ENCODE assay signal across 8 mouse cellular contexts in the genomic region with DNA sequence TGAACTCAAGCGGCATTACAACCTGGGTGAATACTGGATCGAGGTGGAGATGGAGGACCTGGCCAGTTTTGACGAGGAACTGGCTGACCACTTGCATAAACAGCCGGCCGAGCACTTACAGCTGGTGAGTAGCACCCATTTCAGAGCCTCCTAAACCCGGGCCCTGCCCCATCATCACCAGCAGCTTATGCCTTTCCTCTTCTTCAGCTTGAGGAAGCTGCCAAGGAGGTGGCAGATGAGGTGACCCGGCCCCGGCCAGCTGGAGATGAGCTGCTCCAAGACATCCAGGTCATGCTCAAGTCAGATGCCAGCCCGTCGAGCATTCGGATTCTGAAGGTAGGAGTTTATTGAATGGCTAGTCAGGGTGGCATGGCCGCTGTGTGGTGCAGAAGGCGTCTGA. TPM values are rescaled to one million over a fixed set of nuclear protein-coding genes. Genes with fewer than 3 reads are reported as not detected.
A peak's percentile ranks its signal among the peaks of the same experiment; 100 is the strongest.
DNase-seq lines count a peak whose midpoint lies in the region; TF ChIP-seq lines count a peak whose summit lies in the region.

No protein-coding gene starts in this region.

- peaks cover 21% of the 10 kb centered on the region for H3K4me1 ChIP-seq in limb, embryonic 10.5 days
- H3K4me1 ChIP-seq in olfactory bulb, adult 2 months (ENCODE audit: control insufficient read depth, insufficient read depth, low read length): peaks cover 8% of the 10 kb centered on the region

- no peak for TF ChIP-seq CTCF in olfactory bulb, adult 2 months (IDR thresholded peaks at IDR 0.05; ENCODE audit: insufficient read depth, low read depth, low read length)

- DNase-seq in cerebellum, adult 11-12 months: peak; percentile 33
- DNase-seq in cerebellum, adult 8-10 months: no peak
- DNase-seq in spleen, adult 12 weeks (ENCODE audit: low spot score): peak; percentile 12
- no peak for DNase-seq in spleen, postnatal 14 days (ENCODE audit: low spot score in 2 of 2)
- DNase-seq in limb, embryonic 10.5 days (ENCODE audit: low spot score): peak; percentile 40
- no peak for DNase-seq in embryo, embryonic 10.5 days (ENCODE audit: low spot score)
- no peak for DNase-seq in adrenal gland, postnatal 4 days (ENCODE audit: low spot score in 2 of 2)

- peak overlapping the region; percentile 97 for H3K27ac ChIP-seq in limb, embryonic 10.5 days
- H3K27ac ChIP-seq in olfactory bulb, adult 2 months (ENCODE audit: insufficient read depth, low read depth, low read length): no peak overlapping the region

- H3K27me3 ChIP-seq in limb, embryonic 10.5 days (ENCODE audit: low read depth, poor library complexity, severe bottlenecking): no peaks in the 10 kb centered on the region

- peaks cover 51% of the 10 kb centered on the region for H3K36me3 ChIP-seq in limb, embryonic 10.5 days

- peak overlapping the region; percentile 83 for H3K4me3 ChIP-seq in limb, embryonic 10.5 days
- H3K4me3 ChIP-seq in olfactory bulb, adult 2 months (ENCODE audit: insufficient read depth, low read depth, low read length): peak overlapping the region; percentile 70

- no peak for TF ChIP-seq POLR2A in olfactory bulb, adult 2 months (IDR thresholded peaks at IDR 0.05; ENCODE audit: insufficient read depth, low read depth, low read length)

- WGBS in limb, embryonic 10.5 days: 19% methylated on average over 13 of the region's 13 CpGs
- WGBS in olfactory bulb, adult 2 months: 15% methylated on average over 13 of the region's 13 CpGs

- H3K9me3 ChIP-seq in limb, embryonic 10.5 days (replicated peaks): no peaks in the 10 kb centered on the region

RNA-seq across cellular contexts. Expression of gene Mcm5, which starts 0.7 kb away (rescaled TPM):
- polyA plus RNA-seq in limb, embryonic 10.5 days (2016; fragmentation: Nextera tagmentation; extraction: Ambion mirVana): 364 and 378 TPM in 2 replicates
- polyA plus RNA-seq in olfactory bulb, adult 2 months (2012; ENCODE audit: insufficient read depth, insufficient read length, low replicate concordance, missing spikeins): not detected in 2 replicates
- total RNA-seq in adrenal gland, postnatal 4 days (2021): 10 to 100 TPM; 49.7 to 62.0 TPM

RNA-seq across cellular contexts. Expression of gene Hmox1, which starts 16.7 kb away (rescaled TPM):
- polyA plus RNA-seq in limb, embryonic 10.5 days (2016; fragmentation: Nextera tagmentation; extraction: Ambion mirVana): 18.5 and 22.9 TPM in 2 replicates
- not detected in 2 replicates for polyA plus RNA-seq in olfactory bulb, adult 2 months (2012; ENCODE audit: insufficient read depth, insufficient read length, low replicate concordance, missing spikeins)
- 10 to 100 TPM; 37.8 to 41.5 TPM for total RNA-seq in adrenal gland, postnatal 4 days (2021)

Comparison
In these comparisons a context has a peak if more than half of its experiments do, and no peak if none do; other contexts are left out.
1. DNase-seq: peak in cerebellum, adult 11-12 months (single experiment), spleen, adult 12 weeks (single experiment) and limb, embryonic 10.5 days (single experiment); none in cerebellum, adult 8-10 months (single experiment), spleen, postnatal 14 days (0 of 2), embryo, embryonic 10.5 days (single experiment) and adrenal gland, postnatal 4 days (0 of 2).
2. RNA of gene Hmox1, which starts 16.7 kb away (polyA plus RNA-seq): 18.5 to 22.9 TPM in limb, embryonic 10.5 days; not detected in olfactory bulb, adult 2 months; every median in the first group is over 10 times any median in the second.